Mouse (Mus musculus) heart, embryonic 11.5 days (tissue): ENCODE measurements around the gene Aldoart2. TPM values are rescaled to one million over a fixed set of nuclear protein-coding genes. Genes with fewer than 3 reads are reported as not detected.

Experiments
- ATAC-seq: fragments of 200-750 bp; cut with Nextera tagmentation; replicated peaks from 2 replicates; pipeline ENCODE4 v1.8.0; 2017; ENCODE audit warnings: moderate library complexity; ENCODE audit not compliant: insufficient number of reproducible peaks, low FRiP score, low TSS enrichment
- H3K27ac ChIP-seq: fragments of 300-500 bp; sonication (generic); 2 replicates; pipeline ENCODE4 v1.5.1; 2014; ENCODE audit warnings: mild to moderate bottlenecking, low read depth, low read length
- H3K27me3 ChIP-seq: fragments of 300-500 bp; sonication (generic); 2 replicates; pipeline ENCODE4 v1.6.1; 2014; ENCODE audit warnings: mild to moderate bottlenecking, low read length, mixed read lengths; ENCODE audit not compliant: control insufficient read depth, insufficient read depth
- H3K36me3 ChIP-seq: fragments of 300-500 bp; sonication (generic); 2 replicates; pipeline ENCODE4 v1.6.1; 2014; ENCODE audit warnings: mild to moderate bottlenecking, low read length, moderate library complexity, mixed read lengths; ENCODE audit not compliant: control insufficient read depth, insufficient read depth
- H3K4me1 ChIP-seq: fragments of 300-500 bp; sonication (generic); 2 replicates; pipeline ENCODE4 v1.6.1; 2014; ENCODE audit warnings: low read length; ENCODE audit not compliant: control insufficient read depth, insufficient read depth
- H3K4me2 ChIP-seq: fragments of 300-500 bp; sonication (generic); 2 replicates; pipeline ENCODE4 v1.6.1; 2014; ENCODE audit warnings: mild to moderate bottlenecking, moderate library complexity
- H3K4me3 ChIP-seq: fragments of 300-500 bp; sonication (generic); 2 replicates; pipeline ENCODE4 v1.5.1; 2014; ENCODE audit warnings: low read depth, low read length
- H3K9ac ChIP-seq: fragments of 300-500 bp; sonication (generic); 2 replicates; pipeline ENCODE4 v1.6.1; 2014; ENCODE audit warnings: mild to moderate bottlenecking, low read depth, low read length, moderate library complexity
- H3K9me3 ChIP-seq: fragments of 300-500 bp; sonication (generic); replicated peaks from 2 replicates; pipeline ENCODE4 v1.6.1; 2016; ENCODE audit warnings: low read length; ENCODE audit not compliant: control insufficient read depth
- WGBS: fragments of 180-500 bp; shearing (Covaris S2); extraction: QIAGEN DNeasy Blood & Tissue Kit; methylation state at CpG from one replicate; pipeline ENCODE4 v1.1.7; 2014; ENCODE audit not compliant: insufficient replicate concordance; 5-methylcytosine and 5-hydroxymethylcytosine counted together
- polyA plus RNA-seq: library from polyadenylated mRNA; unstranded; fragments of >200 nt; fragmentation: Nextera tagmentation; extraction: Ambion mirVana; gene quantifications from 2 replicates; pipeline ENCODE4 v1.2.1, GENCODE M21; 2014

Gene Aldoart2
- polyA plus RNA-seq, 1 experiment from 2014 or later, result 0.19 TPM

DNA sequence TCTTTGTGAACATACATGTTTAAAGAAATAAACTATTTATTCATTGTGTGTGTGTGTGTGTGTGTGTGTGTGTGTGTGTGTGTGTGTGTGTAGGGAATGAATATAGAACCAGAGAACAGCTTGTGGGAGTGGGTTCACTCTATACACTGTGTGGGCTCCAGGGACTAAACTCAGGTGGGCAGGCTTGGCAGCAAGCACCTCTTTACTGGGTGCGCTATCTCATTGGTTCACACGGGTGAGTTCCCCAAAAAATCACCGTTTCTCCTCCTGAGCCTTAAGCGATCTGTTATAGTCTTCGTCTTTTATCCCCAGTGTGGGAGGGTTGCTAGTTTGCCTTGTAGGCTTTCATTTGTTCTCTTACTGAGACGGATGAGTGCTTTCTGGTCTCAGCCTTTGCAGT, 7.2 kb upstream of the Aldoart2 start:
- Histone ChIP-seq H3K9me3 (no peaks in the 10 kb centered on the region), H3K36me3 (no peaks in the 10 kb centered on the region), H3K9ac (no peak overlapping the region), H3K4me2 (no peak overlapping the region), H3K4me1 (no peaks in the 10 kb centered on the region; the same call in 1 of the 2 replicates), H3K27ac (no peak overlapping the region), H3K27me3 (no peaks in the 10 kb centered on the region), H3K4me3 (no peak overlapping the region)
- WGBS, result 82% methylated on average over 6 of the region's 6 CpGs
- ATAC-seq, result no peak

DNA sequence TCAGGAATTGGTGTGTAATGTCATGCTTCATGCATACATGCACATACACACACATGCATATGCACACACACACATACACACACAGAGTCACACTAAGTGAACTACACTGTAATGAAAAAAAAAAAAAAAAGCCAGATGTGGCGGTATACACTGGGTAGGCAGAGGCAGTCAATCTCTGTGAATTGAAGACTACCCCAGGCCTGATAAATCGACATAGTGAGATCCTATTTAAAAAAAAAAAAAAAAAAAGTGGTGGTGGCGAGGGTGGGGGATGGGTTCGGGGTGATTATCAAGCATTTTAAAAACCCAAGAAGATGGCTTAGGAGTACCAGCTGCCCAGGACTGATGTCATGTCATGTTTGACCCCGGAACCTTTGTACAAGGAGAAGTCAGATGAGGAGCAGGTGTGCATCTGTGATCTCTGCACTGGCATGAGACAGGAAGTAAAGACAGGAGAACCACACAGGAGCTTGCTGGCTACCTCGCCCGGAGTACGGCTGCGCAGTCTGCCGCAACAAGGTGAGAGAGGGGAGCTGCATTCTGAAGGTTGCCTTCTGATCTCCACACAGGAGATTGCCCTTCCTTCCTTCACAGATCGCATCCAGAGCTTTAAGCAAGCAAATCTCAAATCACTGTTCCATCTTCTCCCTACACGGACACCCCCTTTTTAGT, 5.7 kb upstream of the Aldoart2 start:
- WGBS, result 84% methylated on average over 12 of the region's 12 CpGs
- Histone ChIP-seq H3K27ac (no peak overlapping the region), H3K27me3 (no peaks in the 10 kb centered on the region), H3K4me1 (no peaks in the 10 kb centered on the region; the same call in 1 of the 2 replicates), H3K4me3 (no peak overlapping the region), H3K4me2 (no peak overlapping the region), H3K9ac (no peak overlapping the region), H3K36me3 (no peaks in the 10 kb centered on the region), H3K9me3 (no peaks in the 10 kb centered on the region)
- no peak for ATAC-seq

DNA sequence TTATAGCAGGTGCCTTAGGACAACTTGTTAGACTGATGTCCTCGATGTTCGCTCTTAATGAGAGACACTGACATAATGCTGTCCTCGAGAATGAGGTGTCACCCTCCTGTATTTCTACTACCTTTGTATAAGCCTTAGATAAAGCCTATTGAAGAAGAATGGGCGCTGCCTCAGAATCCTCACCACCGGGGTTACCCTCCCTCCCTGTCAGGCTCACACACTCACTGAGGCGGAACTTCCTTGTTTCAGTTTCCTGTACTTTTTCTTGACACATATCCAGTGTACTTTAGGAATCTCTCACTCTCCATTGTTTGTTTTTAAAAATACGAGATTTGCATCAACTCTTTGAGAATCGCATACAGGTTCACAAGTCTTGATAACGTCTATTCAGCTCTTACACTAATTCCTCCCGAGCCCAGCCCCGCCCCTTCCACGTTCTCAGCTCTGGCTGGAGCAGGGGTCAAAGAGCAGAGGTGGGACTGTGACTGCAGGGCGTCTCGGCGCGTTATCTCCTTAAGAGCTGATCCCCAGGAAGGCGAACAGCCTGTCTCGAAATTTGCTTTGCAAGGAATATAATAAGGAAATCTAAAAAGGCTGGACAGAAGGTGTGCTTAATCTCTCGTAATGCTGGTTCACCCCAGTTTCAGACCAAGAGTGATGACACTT, 4.9 kb upstream of the Aldoart2 start:
- WGBS, result 15% methylated on average over 19 of the region's 19 CpGs
- Histone ChIP-seq H3K9ac (peak overlapping the region; percentile 58), H3K4me3 (peak overlapping the region; percentile 48), H3K27ac (no peak overlapping the region), H3K9me3 (no peaks in the 10 kb centered on the region), H3K36me3 (no peaks in the 10 kb centered on the region), H3K4me2 (peak overlapping the region; percentile 75), H3K27me3 (no peaks in the 10 kb centered on the region), H3K4me1 (no peaks in the 10 kb centered on the region; the same call in 1 of the 2 replicates)
- no peak for ATAC-seq

DNA sequence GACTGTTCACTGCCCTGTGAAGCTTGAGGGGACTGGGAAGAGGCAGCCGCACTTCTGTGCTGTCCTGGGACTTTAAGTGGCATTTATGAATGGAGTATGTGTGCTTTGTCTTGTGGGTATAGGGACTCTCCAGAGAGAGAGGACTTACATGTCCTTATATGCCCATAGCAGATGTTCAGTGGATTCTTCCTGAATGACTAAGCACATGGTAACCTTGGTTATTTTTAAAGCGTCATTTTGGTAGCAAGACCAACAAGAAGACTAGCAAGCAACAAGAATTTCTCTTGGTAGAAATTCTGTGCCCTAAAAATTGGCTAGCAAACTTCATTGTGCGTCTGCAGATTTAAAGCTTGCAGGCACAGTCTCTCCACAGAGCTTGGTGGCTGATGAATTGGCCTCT, 1.3 kb upstream of the Aldoart2 start:
- H3K27me3 ChIP-seq, result no peaks in the 10 kb centered on the region
- WGBS, result 86% methylated on average over 3 of the region's 3 CpGs
- H3K4me3 ChIP-seq, result no peak overlapping the region
- H3K4me1 ChIP-seq, result no peaks in the 10 kb centered on the region; the same call in 1 of the 2 replicates
- H3K36me3 ChIP-seq, result no peaks in the 10 kb centered on the region
- no peak overlapping the region for H3K9ac ChIP-seq
- H3K27ac ChIP-seq, result no peak overlapping the region
- no peak overlapping the region for H3K4me2 ChIP-seq
- H3K9me3 ChIP-seq, result no peaks in the 10 kb centered on the region
- no peak for ATAC-seq

DNA sequence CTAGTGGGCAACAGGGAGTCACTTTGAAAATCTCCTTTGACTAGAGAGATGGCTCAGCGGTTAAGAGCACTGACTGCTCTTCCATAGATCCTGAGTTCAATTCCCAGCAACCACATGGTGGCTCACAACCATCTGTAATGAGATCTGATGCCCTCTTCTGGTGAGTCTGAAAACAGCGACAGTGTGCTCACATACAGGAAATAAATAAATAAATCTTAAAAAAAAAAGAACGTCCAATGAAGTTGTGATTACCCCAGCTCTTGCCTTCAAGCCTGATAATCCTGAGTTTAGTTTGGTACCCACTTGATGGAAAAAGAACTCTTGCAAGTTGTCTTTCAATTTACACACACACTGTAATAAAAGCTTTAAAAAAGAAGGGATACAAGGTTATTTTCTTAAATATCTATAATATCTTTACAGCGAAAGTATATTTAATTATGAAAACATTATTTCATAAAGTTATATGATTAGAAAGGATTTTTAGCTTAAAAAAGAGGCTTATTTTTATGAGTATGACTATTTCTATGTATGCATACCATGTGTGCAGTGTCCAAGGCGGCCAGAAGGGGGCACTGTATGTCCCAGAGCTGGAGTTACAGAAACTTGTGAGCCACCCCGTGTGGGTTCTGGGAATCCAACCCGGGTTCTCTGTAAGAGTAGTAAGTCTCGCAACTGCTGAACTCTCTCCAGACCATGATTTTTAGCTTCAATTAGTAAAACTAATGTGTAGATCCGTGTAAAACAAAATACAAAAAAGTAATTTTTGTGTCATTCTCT, 664 bp upstream of the Aldoart2 start:
- H3K4me2 ChIP-seq, result no peak overlapping the region
- WGBS, result 76% methylated on average over 9 of the region's 9 CpGs

DNA sequence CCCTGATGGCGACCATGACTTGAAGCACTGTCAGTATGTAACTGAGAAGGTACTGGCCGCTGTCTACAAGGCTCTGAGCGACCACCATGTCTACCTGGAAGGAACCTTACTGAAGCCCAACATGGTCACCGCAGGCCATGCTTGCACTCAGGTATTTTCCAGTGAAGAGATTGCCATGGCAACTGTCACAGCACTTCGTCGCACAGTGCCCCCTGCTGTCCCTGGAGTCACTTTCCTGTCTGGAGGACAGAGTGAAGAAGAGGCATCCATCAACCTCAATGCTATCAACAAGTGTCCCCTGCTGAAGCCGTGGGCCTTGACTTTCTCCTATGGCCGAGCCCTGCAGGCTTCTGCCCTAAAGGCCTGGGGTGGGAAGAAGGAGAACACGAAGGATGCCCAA, 828 bp downstream of the Aldoart2 start:
- Histone ChIP-seq H3K27me3 (no peaks in the 10 kb centered on the region), H3K4me2 (no peak overlapping the region), H3K4me1 (no peaks in the 10 kb centered on the region), H3K9ac (no peak overlapping the region), H3K9me3 (no peaks in the 10 kb centered on the region), H3K36me3 (no peaks in the 10 kb centered on the region), H3K4me3 (no peak overlapping the region), H3K27ac (no peak overlapping the region)
- no peak for ATAC-seq
- 67% methylated on average over 9 of the region's 9 CpGs for WGBS

More for the DNA sequence above, 664 bp upstream of the Aldoart2 start:
- Histone ChIP-seq H3K36me3 (no peaks in the 10 kb centered on the region), H3K9me3 (no peaks in the 10 kb centered on the region), H3K4me1 (no peaks in the 10 kb centered on the region; the same call in 1 of the 2 replicates), H3K27ac (no peak overlapping the region), H3K27me3 (no peaks in the 10 kb centered on the region), H3K9ac (no peak overlapping the region), H3K4me3 (no peak overlapping the region)
- ATAC-seq, result no peak

DNA sequence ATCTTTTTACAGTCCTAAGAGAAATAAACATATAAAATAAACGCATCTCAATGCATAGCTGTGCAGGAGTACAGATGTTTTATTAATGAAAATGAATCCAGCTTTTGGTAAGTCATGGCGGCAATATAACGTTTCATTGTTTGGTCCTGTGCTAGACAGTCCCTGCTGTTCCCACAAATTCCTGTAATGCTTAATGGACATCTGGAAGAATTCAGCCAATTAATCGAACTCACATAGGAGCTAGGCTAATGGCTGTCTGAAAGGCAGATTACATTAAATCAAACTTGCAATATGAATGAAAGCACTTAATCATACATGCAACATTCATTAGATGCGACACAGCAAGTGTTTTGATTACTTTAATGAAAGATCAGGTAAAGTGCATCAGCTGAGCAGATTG, 1.8 kb downstream of the Aldoart2 start:
- H3K4me3 ChIP-seq, result no peak overlapping the region
- no peak overlapping the region for H3K9ac ChIP-seq
- H3K36me3 ChIP-seq, result no peaks in the 10 kb centered on the region
- no peak for ATAC-seq
- H3K9me3 ChIP-seq, result no peaks in the 10 kb centered on the region
- H3K27me3 ChIP-seq, result no peaks in the 10 kb centered on the region
- no peak overlapping the region for H3K4me2 ChIP-seq
- no peaks in the 10 kb centered on the region for H3K4me1 ChIP-seq
- WGBS, result 81% methylated on average over 5 of the region's 5 CpGs
- H3K27ac ChIP-seq, result no peak overlapping the region

DNA sequence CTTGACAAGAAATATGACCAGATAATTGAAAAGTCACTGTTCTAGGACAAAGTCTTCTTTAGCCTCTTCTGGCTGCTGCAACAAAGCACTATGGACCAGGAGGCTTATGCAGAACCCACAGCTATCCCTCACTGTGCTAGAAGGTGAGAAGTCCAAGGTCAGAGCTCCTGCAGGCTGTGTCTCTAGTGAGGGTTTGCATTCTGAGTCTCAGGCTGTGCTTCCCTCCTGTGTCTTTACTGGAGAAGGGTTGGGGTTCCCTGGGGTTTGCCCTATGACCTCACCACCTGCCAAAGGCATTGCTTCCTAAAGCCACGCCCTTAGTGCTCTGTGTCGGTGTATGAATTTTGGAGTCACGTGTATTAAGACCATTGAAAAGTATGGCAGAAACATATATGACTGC, 3.4 kb downstream of the Aldoart2 start:
- WGBS, result 75% methylated on average over 3 of the region's 3 CpGs
- no peaks in the 10 kb centered on the region for H3K36me3 ChIP-seq
- H3K9me3 ChIP-seq, result no peaks in the 10 kb centered on the region
- no peaks in the 10 kb centered on the region for H3K4me1 ChIP-seq
- no peaks in the 10 kb centered on the region for H3K27me3 ChIP-seq
- no peak overlapping the region for H3K27ac ChIP-seq
- no peak for ATAC-seq
- no peak overlapping the region for H3K4me2 ChIP-seq
- no peak overlapping the region for H3K4me3 ChIP-seq
- no peak overlapping the region for H3K9ac ChIP-seq
